In the genomic region with DNA sequence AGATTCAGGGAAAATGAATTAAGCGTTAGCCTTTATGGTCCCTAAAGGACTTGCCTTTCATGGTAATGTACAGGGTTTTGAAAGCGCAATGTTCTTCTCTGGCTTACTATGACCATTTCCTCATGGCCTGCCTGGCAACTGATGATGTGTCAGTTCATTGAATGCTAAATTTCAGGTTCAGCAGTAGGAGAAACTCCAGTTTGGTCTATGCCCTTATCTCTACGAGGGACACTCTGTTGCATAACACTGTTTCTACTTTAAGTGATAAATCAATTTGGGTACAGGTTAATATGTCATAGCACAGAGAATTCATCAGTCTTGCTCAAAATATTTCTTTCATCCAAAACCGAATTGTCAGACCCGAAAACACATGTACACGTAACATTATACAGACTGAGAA, we compare ENCODE assay signal across 35 mouse cellular contexts.
"Had no signal": no experiment of that assay in that cellular context is flagged by ENCODE, and none has a peak within 500 bp of the region (broad histone marks: within the 10 kb centered on the region; RNA-seq: fewer than 3 reads in every experiment).

No protein-coding gene starts in this region.

- DNase-seq: heart, adult 2 months; heart, postnatal 10 days; heart, postnatal 14 days; heart, postnatal 36 days; heart, postnatal 4 days; kidney, adult 11 months; kidney, adult 18-20 months; kidney, adult 2 months; kidney, adult 8-10 months; kidney, adult 9 months; kidney, postnatal 10 days; kidney, postnatal 14 days; kidney, postnatal 25 days; kidney, postnatal 36 days; kidney, postnatal 4 days; layer of hippocampus, adult 9-11 months had no signal

- H3K4me1 ChIP-seq: heart, embryonic 10.5 days; heart, embryonic 12.5 days; heart, embryonic 13.5 days; heart, embryonic 15.5 days; hindbrain, embryonic 10.5 days; hindbrain, embryonic 12.5 days; hindbrain, embryonic 13.5 days; hindbrain, embryonic 15.5 days; intestine, embryonic 15.5 days had no signal

- H3K9me3 ChIP-seq: heart, embryonic 10.5 days; heart, embryonic 12.5 days; heart, embryonic 13.5 days; heart, embryonic 15.5 days; hindbrain, embryonic 10.5 days; hindbrain, embryonic 12.5 days; hindbrain, embryonic 13.5 days; hindbrain, embryonic 15.5 days; intestine, embryonic 15.5 days; kidney, embryonic 15.5 days had no signal

- H3K27me3 ChIP-seq: heart, embryonic 12.5 days; heart, embryonic 13.5 days; heart, embryonic 15.5 days; hindbrain, embryonic 12.5 days; hindbrain, embryonic 13.5 days; hindbrain, embryonic 15.5 days; intestine, embryonic 15.5 days; kidney, embryonic 15.5 days had no signal

- ATAC-seq: hindbrain, embryonic 16.5 days; hindbrain, postnatal 0 days; inflammation-experienced regulatory T-cells, adult 6 months; intestine, embryonic 15.5 days; intestine, embryonic 16.5 days; intestine, postnatal 0 days had no signal

- H3K36me3 ChIP-seq: heart, embryonic 15.5 days; hindbrain, embryonic 10.5 days; hindbrain, embryonic 12.5 days; hindbrain, embryonic 15.5 days; intestine, embryonic 15.5 days; kidney, embryonic 15.5 days had no signal

- H3K4me3 ChIP-seq: heart, adult 2 months; heart, embryonic 10.5 days; heart, embryonic 12.5 days; heart, embryonic 13.5 days; heart, embryonic 15.5 days; hindbrain, embryonic 10.5 days; hindbrain, embryonic 12.5 days; hindbrain, embryonic 13.5 days; hindbrain, embryonic 15.5 days; intestine, embryonic 15.5 days; kidney, embryonic 15.5 days; layer of hippocampus, adult 2 months had no signal

- H3K27ac ChIP-seq: heart, adult 2 months; heart, embryonic 10.5 days; heart, embryonic 13.5 days; heart, embryonic 15.5 days; hindbrain, embryonic 10.5 days; hindbrain, embryonic 12.5 days; hindbrain, embryonic 13.5 days; hindbrain, embryonic 14.5 days; hindbrain, embryonic 15.5 days; hindbrain, postnatal 0 days; intestine, embryonic 15.5 days; kidney, embryonic 15.5 days; kidney, postnatal 0 days; layer of hippocampus, adult 2 months had no signal

- H3K4me2 ChIP-seq: heart, embryonic 11.5 days; heart, embryonic 12.5 days; heart, embryonic 13.5 days; heart, embryonic 15.5 days; hindbrain, embryonic 12.5 days; hindbrain, embryonic 13.5 days; hindbrain, embryonic 14.5 days; hindbrain, embryonic 15.5 days; intestine, embryonic 15.5 days; kidney, embryonic 15.5 days had no signal

- H3K9ac ChIP-seq: heart, embryonic 12.5 days; heart, embryonic 13.5 days; heart, embryonic 15.5 days; hindbrain, embryonic 12.5 days; hindbrain, embryonic 13.5 days; hindbrain, embryonic 14.5 days; hindbrain, embryonic 15.5 days; intestine, embryonic 15.5 days; kidney, embryonic 15.5 days had no signal
